ENCODE assay signal across 1 mouse cellular context in genomic region chr7:45138403-45138802, GRCm38 (mm10).
TF ChIP-seq lines count a peak whose summit lies in the region.

No protein-coding gene starts in this region.

TF ChIP-seq in CH12.LX, 34 proteins besides CTCF, POLR2A, EP300 and RAD21:
- no peak for TF ChIP-seq CHD1 (IDR thresholded peaks at IDR 0.05; ENCODE audit: low read depth, low read length)
- no peak for TF ChIP-seq ETS1 (conservative IDR thresholded peaks at IDR 0.05; ENCODE audit: low read depth, low read length)
- TF ChIP-seq TBP (conservative IDR thresholded peaks at IDR 0.05; ENCODE audit: low read depth, low read length) = 0 out of 2 replicates have a peak, but pooled peaks have one; percentile 24
- TF ChIP-seq JUND (conservative IDR thresholded peaks at IDR 0.05; ENCODE audit: low read depth, low read length) = no peak
